Mouse (Mus musculus) telencephalon, adult 2 months (tissue): ENCODE results near the gene Lat2.

ENCODE experiments used
- DNase-seq: peaks from one replicate; pipeline ENCODE4 v3.0.0-alpha.2; 2011; ENCODE audit warnings: low read depth, low spot score

The Lat2 gene

GRCm38 (mm10) chr5:134613727-134614126, 1.1 kb downstream of the Lat2 start:
- no peak for DNase-seq

GRCm38 (mm10) chr5:134611810-134612521, 2.9 kb downstream of the Lat2 start:
- DNase-seq, result no peak

GRCm38 (mm10) chr5:134609916-134610643, 4.7 kb downstream of the Lat2 start:
- DNase-seq, result no peak

- DNase-seq, result no peak
These were observed 7.7 kb downstream of the Lat2 start for GRCm38 (mm10) chr5:134607121-134607520.

- DNase-seq, result no peak
These were observed 8.5 kb downstream of the Lat2 start for GRCm38 (mm10) chr5:134606314-134606713.

GRCm38 (mm10) chr5:134604376-134604775, 10.4 kb downstream of the Lat2 start:
- no peak for DNase-seq

- no peak for DNase-seq
These were observed 17.1 kb downstream of the Lat2 start for GRCm38 (mm10) chr5:134597711-134598110.

- no peak for DNase-seq
These were observed 21.7 kb downstream of the Lat2 start for GRCm38 (mm10) chr5:134593093-134593492.

GRCm38 (mm10) chr5:134592026-134592581, 22.7 kb downstream of the Lat2 start:
- DNase-seq, result no peak

GRCm38 (mm10) chr5:134589900-134590299, 24.9 kb downstream of the Lat2 start:
- DNase-seq, result no peak

GRCm38 (mm10) chr5:134584798-134585197, 30.0 kb downstream of the Lat2 start:
- DNase-seq, result no peak

- DNase-seq, result no peak
These were observed 31.0 kb downstream of the Lat2 start for GRCm38 (mm10) chr5:134583884-134584213.

GRCm38 (mm10) chr5:134583006-134583883, 31.6 kb downstream of the Lat2 start:
- DNase-seq, result no peak

GRCm38 (mm10) chr5:134582221-134582907, 32.5 kb downstream of the Lat2 start:
- peak; percentile 91 for DNase-seq

GRCm38 (mm10) chr5:134581146-134581545, 33.7 kb downstream of the Lat2 start, which contains the start of gene Rfc2:
Rfc2 (plus strand) TSS chr5:134581366.
- no peak for DNase-seq

GRCm38 (mm10) chr5:134579135-134579534, 35.7 kb downstream of the Lat2 start:
- DNase-seq, result no peak

- no peak for DNase-seq
These were observed 37.3 kb downstream of the Lat2 start for GRCm38 (mm10) chr5:134577534-134577933.

GRCm38 (mm10) chr5:134576517-134577220, 38.2 kb downstream of the Lat2 start:
- DNase-seq, result no peak

- no peak for DNase-seq
These were observed 39.0 kb downstream of the Lat2 start for GRCm38 (mm10) chr5:134575833-134576232.

GRCm38 (mm10) chr5:134572508-134573214, 42.2 kb downstream of the Lat2 start:
- DNase-seq, result no peak
